Mouse (Mus musculus): Measurements from ENCODE around the gene Atp1b4.
"Not testable (repeated sequence)": the region's sequence is repeated elsewhere in the genome, so short reads cannot be mapped to it uniquely, and the experiment has no call there.

The Atp1b4 gene

GRCm38 (mm10) chrX:38315884-38316283, at the start of gene Atp1b4:
Gene Atp1b4 (plus strand): TSS chrX:38316184.
- DNase-seq (ENCODE audit: low read depth, low spot score), result no peak

GRCm38 (mm10) chrX:38308597-38308996, 7.4 kb upstream of the Atp1b4 start:
- no peak for DNase-seq (ENCODE audit: low read depth, low spot score)

GRCm38 (mm10) chrX:38311054-38311453, 4.9 kb upstream of the Atp1b4 start:
- no peak for DNase-seq (ENCODE audit: low read depth, low spot score)

- no peak for DNase-seq (ENCODE audit: low read depth, low spot score)
These were observed 2.9 kb upstream of the Atp1b4 start for GRCm38 (mm10) chrX:38312910-38313625.

- no peak for DNase-seq (ENCODE audit: low read depth, low spot score)
These were observed 2.3 kb upstream of the Atp1b4 start for GRCm38 (mm10) chrX:38313626-38314210.

GRCm38 (mm10) chrX:38330695-38331406, 14.9 kb downstream of the Atp1b4 start:
- DNase-seq (ENCODE audit: low read depth, low spot score), result no peak

GRCm38 (mm10) chrX:38334329-38335279, 18.6 kb downstream of the Atp1b4 start:
- DNase-seq (ENCODE audit: low read depth, low spot score), result no peak

GRCm38 (mm10) chrX:38362016-38362415, 46.0 kb downstream of the Atp1b4 start:
- DNase-seq (ENCODE audit: low read depth, low spot score), result no peak

GRCm38 (mm10) chrX:38364621-38365020, 48.6 kb downstream of the Atp1b4 start:
- not testable (repeated sequence) for DNase-seq (ENCODE audit: low read depth, low spot score)

- DNase-seq (ENCODE audit: low read depth, low spot score), result not testable (repeated sequence)
These were observed 57.2 kb downstream of the Atp1b4 start for GRCm38 (mm10) chrX:38373169-38373568.
